Mouse (Mus musculus): ENCODE measurements around the gene Cluap1. TPM values are rescaled to one million over a fixed set of nuclear protein-coding genes. Genes with fewer than 3 reads are reported as not detected.
A peak's percentile ranks its signal among the peaks of the same experiment; 100 is the strongest.

The Cluap1 gene
- polyA plus RNA-seq (2015; fragmentation: Nextera tagmentation; extraction: Ambion mirVana), result 24.5 and 26.5 TPM in 2 replicates

DNA sequence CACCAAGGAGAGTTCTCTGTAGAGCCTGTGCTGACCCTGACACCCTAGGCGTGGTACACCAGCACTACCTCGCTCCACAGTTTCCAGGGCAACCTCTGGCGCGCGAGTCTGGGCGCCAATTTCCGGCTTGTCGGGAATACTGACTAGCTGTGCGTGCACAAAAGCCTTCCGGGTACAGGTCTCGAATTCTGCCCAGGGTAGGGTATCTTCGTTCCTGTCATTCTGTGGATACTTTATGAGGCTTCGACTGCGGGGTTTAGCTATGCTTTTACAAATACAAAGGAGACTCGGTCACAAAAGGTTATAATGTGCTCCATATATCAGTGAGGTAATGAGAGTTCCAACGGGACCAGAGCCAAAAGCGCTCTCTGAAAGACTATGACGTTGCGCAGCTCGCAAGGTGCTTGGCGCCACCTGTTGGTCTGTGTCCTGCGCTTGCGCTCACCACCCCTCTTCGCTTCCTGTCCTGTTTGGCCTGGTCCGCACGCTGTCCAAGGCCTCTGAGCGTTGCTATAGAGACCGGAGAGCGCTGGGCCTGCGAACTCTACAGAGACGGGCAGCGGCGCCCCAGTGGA is at the start of gene Cluap1, which contains the start of gene 1700037C18Rik:
Gene Cluap1 (plus strand): TSS at position 265 of the 575 bp plus-strand sequence.
Gene 1700037C18Rik (minus strand): TSS at position 153 of the 575 bp plus-strand sequence.
- peaks cover 6% of the 10 kb centered on the region for H3K4me1 ChIP-seq (ENCODE audit: insufficient read depth, low read length)
- peak within 1 kb of the TSS; percentile 79 for H3K27ac ChIP-seq (ENCODE audit: low read length)
- H3K9ac ChIP-seq (replicated peaks; ENCODE audit: low read length), result peak within 1 kb of the TSS; percentile 79
- peak within 1 kb of the TSS; percentile 73 for H3K4me2 ChIP-seq (replicated peaks; ENCODE audit: low read depth, low read length)
- peak within 1 kb of the TSS; percentile 71 for H3K4me3 ChIP-seq (ENCODE audit: low read length)
- WGBS, result under 1% methylated on average over 33 of the region's 33 CpGs
- ATAC-seq (ENCODE audit: low FRiP score, low TSS enrichment), result peak; percentile 99
- H3K27me3 ChIP-seq (ENCODE audit: insufficient read depth, low read length), result no peaks in the 10 kb centered on the region
- H3K36me3 ChIP-seq (ENCODE audit: insufficient read depth, low read length), result peaks cover 39% of the 10 kb centered on the region
- no peaks in the 10 kb centered on the region for H3K9me3 ChIP-seq (ENCODE audit: low read length)

DNA sequence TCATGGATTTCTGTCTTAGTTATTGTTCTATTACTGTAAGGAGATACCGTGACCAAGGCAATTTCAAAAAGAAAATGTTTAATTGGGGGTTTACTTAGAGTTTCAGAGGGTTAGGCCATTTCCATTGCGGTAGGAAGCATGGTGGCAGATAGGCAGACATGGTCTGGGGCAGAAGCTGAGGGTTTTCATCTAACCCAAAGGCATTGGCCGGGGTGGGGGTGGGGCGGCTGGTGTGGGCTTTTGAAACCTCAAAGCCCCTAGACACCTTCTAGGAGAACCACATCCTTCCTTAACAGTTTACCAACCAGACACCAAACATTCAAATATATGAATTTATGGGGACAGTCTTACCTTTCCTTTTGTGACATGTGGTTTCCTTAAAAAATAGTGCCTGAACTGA is 49.3 kb upstream of the Cluap1 start:
- H3K9me3 ChIP-seq (ENCODE audit: low read length), result no peaks in the 10 kb centered on the region
- WGBS, result 93% methylated on average over 4 of the region's 4 CpGs
- peaks cover 14% of the 10 kb centered on the region for H3K36me3 ChIP-seq (ENCODE audit: insufficient read depth, low read length)
- no peak overlapping the region for H3K9ac ChIP-seq (replicated peaks; ENCODE audit: low read length)
- peaks cover 5% of the 10 kb centered on the region; the same call in 1 of the 2 replicates for H3K4me1 ChIP-seq (ENCODE audit: insufficient read depth, low read length)
- H3K4me3 ChIP-seq (ENCODE audit: low read length), result no peak overlapping the region
- H3K27ac ChIP-seq (ENCODE audit: low read length), result no peak overlapping the region
- no peak overlapping the region for H3K4me2 ChIP-seq (replicated peaks; ENCODE audit: low read depth, low read length)
- ATAC-seq (ENCODE audit: low FRiP score, low TSS enrichment), result no peak
- H3K27me3 ChIP-seq (ENCODE audit: insufficient read depth, low read length), result no peaks in the 10 kb centered on the region

DNA sequence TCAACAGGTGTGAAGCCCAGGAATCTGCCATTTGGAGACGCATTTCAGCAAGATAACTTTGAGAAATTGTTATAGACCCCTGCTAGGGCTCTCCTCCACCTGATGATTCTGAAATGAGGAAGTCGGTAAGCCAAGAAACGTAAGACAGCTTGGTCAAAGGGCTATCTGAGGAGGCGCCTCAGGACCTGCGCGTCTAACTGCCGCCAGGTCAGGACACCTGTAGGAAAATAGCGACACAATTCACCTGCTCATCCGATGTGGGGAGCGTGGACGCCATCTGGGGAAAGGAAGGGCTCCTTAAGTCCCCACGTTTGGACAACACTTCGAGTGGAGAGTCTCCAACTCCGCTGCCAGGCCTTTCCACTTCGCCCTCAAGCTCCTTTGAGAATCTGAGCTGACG is 36.8 kb upstream of the Cluap1 start:
- H3K4me3 ChIP-seq (ENCODE audit: low read length), result peak overlapping the region; percentile 70
- peaks cover 10% of the 10 kb centered on the region for H3K4me1 ChIP-seq (ENCODE audit: insufficient read depth, low read length)
- peak; percentile 33; the same call in 1 of the 2 replicates for ATAC-seq (ENCODE audit: low FRiP score, low TSS enrichment)
- 1% methylated on average over 16 of the region's 16 CpGs for WGBS
- peaks cover 6% of the 10 kb centered on the region; the same call in 1 of the 2 replicates for H3K36me3 ChIP-seq (ENCODE audit: insufficient read depth, low read length)
- peak overlapping the region; percentile 35 for H3K27ac ChIP-seq (ENCODE audit: low read length)
- H3K9ac ChIP-seq (replicated peaks; ENCODE audit: low read length), result peak overlapping the region; percentile 77
- H3K9me3 ChIP-seq (ENCODE audit: low read length), result no peaks in the 10 kb centered on the region
- H3K4me2 ChIP-seq (replicated peaks; ENCODE audit: low read depth, low read length), result peak overlapping the region; percentile 64
- H3K27me3 ChIP-seq (ENCODE audit: insufficient read depth, low read length), result no peaks in the 10 kb centered on the region

DNA sequence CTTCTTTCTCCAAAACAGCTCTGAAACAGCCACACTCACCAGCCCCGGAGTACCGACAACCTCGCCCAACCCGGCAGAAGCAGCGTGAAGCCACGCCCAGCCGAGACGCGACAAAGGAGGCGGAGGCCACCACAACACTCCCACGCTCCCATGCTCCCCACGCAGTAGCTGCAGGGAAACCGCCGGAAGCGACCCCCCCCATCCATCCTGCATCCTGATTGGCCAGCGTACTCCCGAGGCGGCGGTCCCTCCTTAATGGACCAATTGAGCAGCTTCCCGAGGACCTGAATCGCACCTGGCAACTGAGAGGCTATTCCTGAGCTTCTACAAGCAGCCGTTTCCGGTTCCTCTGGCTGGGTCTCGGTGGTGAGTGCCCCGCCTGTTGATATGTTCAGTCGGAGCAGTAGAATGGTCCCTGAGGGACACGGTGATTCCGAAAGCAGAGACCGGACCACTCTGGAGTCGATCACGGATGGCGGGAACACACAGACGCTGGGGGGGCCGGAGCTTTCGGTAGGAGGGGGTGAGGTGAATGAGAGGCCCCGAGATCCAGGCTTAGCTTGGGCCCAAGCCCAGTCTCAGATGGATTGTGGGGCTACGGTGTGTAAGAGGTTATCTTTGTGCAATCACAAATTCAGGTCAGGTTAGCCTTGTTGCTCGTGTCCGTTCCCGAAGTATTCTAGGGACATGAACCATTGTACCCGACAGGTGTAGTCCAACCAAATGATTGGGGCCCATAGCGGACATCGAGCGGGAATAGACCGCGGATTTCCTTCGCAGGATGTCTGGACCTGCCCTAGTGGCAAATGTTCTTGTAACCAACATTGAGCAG is 36.2 kb upstream of the Cluap1 start, which contains the start of gene Naa60:
Gene Naa60 (plus strand): TSS at position 160 of the 832 bp plus-strand sequence.
- H3K36me3 ChIP-seq (ENCODE audit: insufficient read depth, low read length), result peaks cover 4% of the 10 kb centered on the region; the same call in 1 of the 2 replicates
- peak within 1 kb of the TSS; percentile 77 for H3K27ac ChIP-seq (ENCODE audit: low read length)
- peak within 1 kb of the TSS; percentile 77 for H3K9ac ChIP-seq (replicated peaks; ENCODE audit: low read length)
- peak; percentile 99 for ATAC-seq (ENCODE audit: low FRiP score, low TSS enrichment)
- peak within 1 kb of the TSS; percentile 64 for H3K4me2 ChIP-seq (replicated peaks; ENCODE audit: low read depth, low read length)
- no peaks in the 10 kb centered on the region for H3K9me3 ChIP-seq (ENCODE audit: low read length)
- H3K4me1 ChIP-seq (ENCODE audit: insufficient read depth, low read length), result peaks cover 10% of the 10 kb centered on the region
- WGBS, result 5% methylated on average over 47 of the region's 47 CpGs
- peak within 1 kb of the TSS; percentile 70 for H3K4me3 ChIP-seq (ENCODE audit: low read length)
- no peaks in the 10 kb centered on the region for H3K27me3 ChIP-seq (ENCODE audit: insufficient read depth, low read length)

DNA sequence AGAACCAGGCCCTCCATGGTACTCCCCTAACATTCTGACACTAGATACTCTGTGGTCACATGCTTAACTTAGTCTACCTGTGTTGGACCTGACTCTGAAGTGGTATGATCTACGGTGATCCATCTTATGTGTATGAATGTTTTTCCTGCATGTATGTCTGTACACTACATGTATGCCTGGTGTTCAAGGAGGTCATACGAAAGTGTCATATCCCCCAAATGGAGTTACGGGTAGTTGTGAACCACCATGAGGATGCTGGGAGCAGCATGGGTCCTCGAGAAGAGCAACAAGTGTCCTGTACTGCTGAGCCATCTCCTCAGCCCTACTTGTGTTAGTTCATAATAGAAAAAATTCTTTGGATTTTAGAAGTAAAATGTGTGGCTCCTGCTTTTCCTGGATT is 32.3 kb upstream of the Cluap1 start:
- H3K27me3 ChIP-seq (ENCODE audit: insufficient read depth, low read length), result no peaks in the 10 kb centered on the region
- no peak overlapping the region for H3K4me3 ChIP-seq (ENCODE audit: low read length)
- H3K36me3 ChIP-seq (ENCODE audit: insufficient read depth, low read length), result peaks cover 5% of the 10 kb centered on the region; the same call in 1 of the 2 replicates
- WGBS, result 92% methylated on average over 4 of the region's 4 CpGs
- no peak overlapping the region for H3K4me2 ChIP-seq (replicated peaks; ENCODE audit: low read depth, low read length)
- no peak for ATAC-seq (ENCODE audit: low FRiP score, low TSS enrichment)
- no peak overlapping the region for H3K9ac ChIP-seq (replicated peaks; ENCODE audit: low read length)
- H3K9me3 ChIP-seq (ENCODE audit: low read length), result no peaks in the 10 kb centered on the region
- no peak overlapping the region for H3K27ac ChIP-seq (ENCODE audit: low read length)
- H3K4me1 ChIP-seq (ENCODE audit: insufficient read depth, low read length), result peaks cover 7% of the 10 kb centered on the region

DNA sequence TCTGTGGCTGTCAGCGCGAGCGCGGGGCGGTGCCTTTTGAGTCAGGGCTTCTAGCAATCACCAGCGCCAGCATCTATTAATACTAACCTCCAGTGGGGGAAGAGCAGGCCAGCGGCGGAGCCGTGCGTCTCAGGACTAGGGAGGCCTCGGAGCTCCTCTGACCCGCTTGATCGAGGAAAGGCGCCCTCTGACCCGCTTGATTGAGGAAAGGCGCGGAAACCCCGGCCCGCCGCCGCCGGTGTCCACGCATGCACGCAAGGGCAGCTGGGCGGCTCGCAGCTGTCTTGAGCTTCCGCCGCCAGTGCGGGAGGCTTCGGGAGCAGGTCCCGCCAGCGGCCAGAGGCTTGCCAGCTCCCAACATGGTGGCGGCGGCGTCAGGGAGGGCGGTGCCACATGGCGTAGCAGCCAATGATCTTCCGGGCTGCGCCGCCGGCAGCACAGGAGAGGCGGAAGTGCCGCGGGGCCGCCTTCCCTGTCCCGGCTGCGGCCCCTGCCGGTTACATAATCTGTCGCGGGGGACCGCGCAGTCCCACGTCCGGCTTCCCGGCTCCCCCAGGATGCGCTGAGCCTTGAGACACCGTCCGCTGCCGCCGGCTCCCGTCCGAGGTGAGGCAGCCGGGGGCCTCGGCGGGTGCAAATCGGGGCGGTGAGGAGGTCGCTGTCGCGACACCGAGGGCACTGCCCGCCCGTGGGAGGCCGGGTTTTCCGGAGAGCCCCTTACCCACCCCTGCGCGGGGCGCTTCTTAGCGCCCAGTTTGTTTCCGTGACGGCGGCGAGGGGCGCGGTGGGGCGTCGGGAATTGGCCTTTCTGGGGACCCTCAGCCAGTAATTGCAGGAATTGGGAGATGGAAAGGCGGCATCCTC is 24.2 kb upstream of the Cluap1 start, which contains the start of the genes Zfp597 and Gm20695:
Gene Zfp597 (minus strand): TSS at position 361 of the 864 bp plus-strand sequence.
Gene Gm20695 (plus strand): TSS at position 448 of the 864 bp plus-strand sequence.
- Histone ChIP-seq H3K4me1 (ENCODE audit: insufficient read depth, low read length) (peaks cover 12% of the 10 kb centered on the region), H3K36me3 (ENCODE audit: insufficient read depth, low read length) (0 out of 2 replicates have a peak, but pooled peaks cover 3% of the 10 kb centered on the region), H3K27ac (ENCODE audit: low read length) (peak within 1 kb of the TSS; percentile 93), H3K9me3 (ENCODE audit: low read length) (no peaks in the 10 kb centered on the region), H3K27me3 (ENCODE audit: insufficient read depth, low read length) (no peaks in the 10 kb centered on the region), H3K9ac (replicated peaks; ENCODE audit: low read length) (peak within 1 kb of the TSS; percentile 91), H3K4me3 (ENCODE audit: low read length) (peak within 1 kb of the TSS; percentile 72), H3K4me2 (replicated peaks; ENCODE audit: low read depth, low read length) (peak within 1 kb of the TSS; percentile 72)
- peak; percentile 99 for ATAC-seq (ENCODE audit: low FRiP score, low TSS enrichment)
- under 1% methylated on average over 86 of the region's 88 CpGs for WGBS

DNA sequence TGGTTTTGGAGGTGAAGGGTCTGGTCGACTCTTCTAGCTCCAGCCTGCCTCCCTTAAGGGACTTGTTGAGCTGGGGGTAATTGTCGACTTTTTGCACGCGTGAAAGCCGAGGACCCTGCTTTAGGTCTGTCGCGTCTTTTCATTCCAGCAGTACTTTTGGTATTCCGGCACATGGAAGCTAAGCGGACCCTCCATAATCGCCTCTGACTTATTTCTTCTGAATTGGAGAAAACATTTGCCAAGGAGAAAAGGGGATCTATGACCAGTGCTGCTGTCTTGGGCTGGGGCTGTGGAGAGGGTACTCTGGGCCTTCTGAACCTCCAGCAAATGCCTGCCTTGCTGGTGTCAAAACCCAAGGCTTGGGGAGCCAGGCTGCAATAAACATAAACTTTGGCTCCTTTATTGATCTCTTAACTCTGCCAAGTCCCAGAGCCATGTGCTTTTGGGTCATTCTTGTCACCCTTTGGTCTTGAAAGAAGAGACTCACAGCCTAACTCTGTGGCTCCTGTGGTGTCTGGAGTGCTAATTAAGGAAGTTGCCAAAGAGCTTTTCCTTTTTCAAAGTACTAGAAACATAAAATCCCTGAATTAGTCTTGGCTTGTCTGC is 23.4 kb upstream of the Cluap1 start:
- Histone ChIP-seq H3K27ac (ENCODE audit: low read length) (peak overlapping the region; percentile 74; the same call in 1 of the 2 replicates), H3K36me3 (ENCODE audit: insufficient read depth, low read length) (no peaks in the 10 kb centered on the region), H3K4me1 (ENCODE audit: insufficient read depth, low read length) (peaks cover 12% of the 10 kb centered on the region), H3K27me3 (ENCODE audit: insufficient read depth, low read length) (no peaks in the 10 kb centered on the region), H3K4me3 (ENCODE audit: low read length) (peak overlapping the region; percentile 72), H3K9ac (replicated peaks; ENCODE audit: low read length) (peak overlapping the region; percentile 91), H3K9me3 (ENCODE audit: low read length) (no peaks in the 10 kb centered on the region), H3K4me2 (replicated peaks; ENCODE audit: low read depth, low read length) (peak overlapping the region; percentile 72)
- WGBS, result 1% methylated on average over 10 of the region's 10 CpGs
- peak; percentile 18 for ATAC-seq (ENCODE audit: low FRiP score, low TSS enrichment)

DNA sequence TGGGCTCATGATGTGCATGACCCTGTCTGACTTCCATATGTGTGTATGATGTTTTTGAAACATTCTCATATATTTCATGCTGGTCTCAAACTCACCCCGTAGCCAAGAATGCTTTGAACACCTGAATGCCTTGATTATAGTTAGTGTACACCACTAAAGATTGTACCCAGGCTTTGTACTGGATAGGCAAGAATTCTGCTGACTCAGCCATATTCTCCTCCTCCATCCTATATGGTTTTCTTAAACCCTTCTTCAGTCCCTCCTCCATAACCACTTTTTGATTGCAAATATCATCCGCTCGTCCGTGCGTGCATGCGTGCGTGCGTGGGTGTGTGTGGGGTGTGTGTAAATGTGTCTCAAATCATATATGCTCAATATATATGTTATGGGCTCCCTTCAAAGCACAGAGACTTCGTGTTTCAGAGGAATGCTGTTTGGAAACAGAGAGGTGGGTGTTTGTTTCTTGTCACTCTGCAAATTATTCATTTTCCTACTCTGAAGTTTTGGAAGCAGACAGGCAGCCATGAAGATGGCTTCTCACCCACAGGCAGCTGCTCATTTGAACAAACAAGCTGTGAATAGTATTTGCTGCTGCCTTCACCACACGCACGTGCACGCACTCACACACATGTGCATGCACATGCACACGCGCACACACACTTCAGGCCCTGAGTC is 16.8 kb upstream of the Cluap1 start:
- H3K4me1 ChIP-seq (ENCODE audit: insufficient read depth, low read length), result 0 out of 2 replicates have a peak, but pooled peaks cover 8% of the 10 kb centered on the region
- H3K4me2 ChIP-seq (replicated peaks; ENCODE audit: low read depth, low read length), result no peak overlapping the region
- 85% methylated on average over 14 of the region's 14 CpGs for WGBS
- peaks cover 5% of the 10 kb centered on the region; the same call in 1 of the 2 replicates for H3K36me3 ChIP-seq (ENCODE audit: insufficient read depth, low read length)
- H3K4me3 ChIP-seq (ENCODE audit: low read length), result no peak overlapping the region
- ATAC-seq (ENCODE audit: low FRiP score, low TSS enrichment), result no peak
- no peak overlapping the region for H3K9ac ChIP-seq (replicated peaks; ENCODE audit: low read length)
- no peaks in the 10 kb centered on the region for H3K9me3 ChIP-seq (ENCODE audit: low read length)
- H3K27ac ChIP-seq (ENCODE audit: low read length), result no peak overlapping the region
- H3K27me3 ChIP-seq (ENCODE audit: insufficient read depth, low read length), result no peaks in the 10 kb centered on the region

Data from kidney, embryonic 16.5 days (tissue).